Mouse (Mus musculus) layer of hippocampus, adult 9-10 months (tissue): ENCODE results near the gene Tbcd.

Experiments used
- DNase-seq: peaks from one replicate; pipeline ENCODE4 v3.0.0; 2022; ENCODE audit warnings: low spot score

Tbcd gene

GRCm38 (mm10) chr11:121536528-121536927 lies 84.8 kb downstream of the Tbcd start:
- no peak for DNase-seq

DNA sequence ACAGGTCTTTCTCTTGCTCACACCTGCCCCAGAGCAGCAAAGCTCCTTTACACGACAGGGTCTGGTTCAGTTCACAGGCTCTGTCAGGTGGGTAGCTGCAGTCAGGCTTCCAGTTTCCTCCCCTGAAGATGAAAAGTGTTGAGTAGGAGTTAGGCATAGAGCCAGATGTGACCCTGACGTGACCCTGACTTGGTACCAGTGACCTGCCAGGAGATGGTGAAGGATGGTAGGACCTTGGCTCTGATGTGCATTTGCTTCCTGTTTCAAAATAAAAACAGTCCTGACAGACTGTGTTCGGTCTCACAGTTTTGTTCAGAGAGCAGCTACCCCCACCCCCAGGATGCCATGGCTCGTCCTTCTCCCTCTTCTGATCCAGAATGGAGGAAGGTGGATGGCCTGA lies 90.7 kb downstream of the Tbcd start:
- no peak for DNase-seq

DNA sequence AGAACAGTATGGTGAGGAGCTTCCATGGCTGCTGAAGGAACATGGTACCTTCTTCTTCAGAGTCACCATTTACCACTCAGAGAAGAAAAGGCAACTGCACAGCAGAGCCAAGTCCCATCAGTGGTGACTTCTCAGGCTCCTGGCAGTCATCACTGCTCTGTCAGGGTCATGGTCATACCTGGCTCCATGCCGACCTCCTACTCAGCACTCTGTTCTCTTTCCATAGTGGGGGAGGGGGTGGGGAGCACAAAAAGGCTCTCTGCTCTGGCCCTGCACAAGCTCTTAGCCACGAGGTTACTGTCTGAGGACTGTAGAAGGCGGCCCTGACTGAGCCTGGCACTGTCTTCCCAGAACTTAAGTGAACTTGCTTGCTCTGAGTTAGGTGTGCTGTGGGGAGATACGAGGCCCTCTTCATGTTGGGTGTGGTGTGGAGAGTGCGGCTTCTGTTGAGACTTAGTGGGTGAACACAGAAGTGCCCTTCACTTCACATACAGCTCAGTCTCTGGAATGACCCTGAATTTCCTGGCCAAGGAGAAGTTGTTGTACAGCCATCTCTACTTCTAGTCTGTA lies 91.6 kb downstream of the Tbcd start:
- DNase-seq: no peak

DNA sequence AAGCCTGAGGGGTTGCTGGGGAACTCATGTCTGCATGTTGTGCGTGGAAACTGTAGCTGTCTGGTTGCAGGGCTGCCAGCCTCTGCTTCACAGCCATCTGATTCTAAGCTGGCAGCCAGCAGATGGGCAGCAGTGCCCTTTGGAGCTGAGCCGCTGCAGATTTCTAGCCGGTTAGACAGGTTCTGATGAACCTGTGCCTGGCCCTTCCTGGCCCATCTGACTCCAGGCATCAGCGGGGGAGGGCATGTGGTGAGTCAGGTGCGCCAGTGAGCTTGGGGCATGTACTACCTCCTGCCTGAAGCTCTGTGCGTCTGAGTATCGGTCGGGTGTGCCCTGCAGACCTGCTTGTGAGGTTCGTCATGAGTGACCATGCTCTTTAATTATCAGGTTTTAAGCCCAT lies 92.2 kb downstream of the Tbcd start:
- no peak for DNase-seq

- DNase-seq: no peak
Observed at GRCm38 (mm10) chr11:121544755-121545397, 93.1 kb downstream of the Tbcd start.

DNA sequence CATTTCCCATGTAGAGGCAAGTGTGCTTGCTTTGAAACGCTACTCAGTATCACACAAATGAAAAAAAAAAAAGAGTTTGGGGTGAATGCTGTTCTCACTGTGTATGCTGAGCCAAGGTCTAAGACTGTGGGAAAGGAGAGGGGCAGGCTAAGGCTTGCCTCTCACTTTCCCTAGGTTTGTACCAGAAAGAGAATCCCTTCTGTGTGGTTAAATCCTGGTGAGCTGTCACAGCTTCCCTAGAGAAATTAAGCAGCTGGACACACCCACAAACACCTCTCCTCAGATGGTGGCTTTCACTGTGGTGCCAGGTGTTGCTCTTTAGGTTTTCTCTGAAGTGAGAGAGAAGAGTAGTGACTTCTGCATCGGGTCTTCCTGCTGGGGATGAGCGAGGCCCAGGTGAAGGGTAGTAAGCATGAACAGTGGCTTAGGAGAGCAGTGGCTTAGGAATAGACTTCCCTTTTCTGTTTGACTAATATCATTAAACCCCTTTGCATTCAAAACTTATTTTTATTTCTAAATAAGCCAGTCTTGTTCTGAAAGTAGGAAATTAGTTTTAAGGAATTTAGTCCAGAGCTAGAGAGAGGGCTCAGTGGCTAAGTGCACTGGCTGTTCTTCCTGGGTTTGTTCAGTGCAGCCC lies 93.8 kb downstream of the Tbcd start:
- DNase-seq: no peak

GRCm38 (mm10) chr11:121547234-121547633 lies 95.5 kb downstream of the Tbcd start:
- no peak for DNase-seq

GRCm38 (mm10) chr11:121547925-121548324 lies 96.2 kb downstream of the Tbcd start:
- no peak for DNase-seq

- DNase-seq: no peak
Observed at GRCm38 (mm10) chr11:121548996-121549842, 97.5 kb downstream of the Tbcd start.

DNA sequence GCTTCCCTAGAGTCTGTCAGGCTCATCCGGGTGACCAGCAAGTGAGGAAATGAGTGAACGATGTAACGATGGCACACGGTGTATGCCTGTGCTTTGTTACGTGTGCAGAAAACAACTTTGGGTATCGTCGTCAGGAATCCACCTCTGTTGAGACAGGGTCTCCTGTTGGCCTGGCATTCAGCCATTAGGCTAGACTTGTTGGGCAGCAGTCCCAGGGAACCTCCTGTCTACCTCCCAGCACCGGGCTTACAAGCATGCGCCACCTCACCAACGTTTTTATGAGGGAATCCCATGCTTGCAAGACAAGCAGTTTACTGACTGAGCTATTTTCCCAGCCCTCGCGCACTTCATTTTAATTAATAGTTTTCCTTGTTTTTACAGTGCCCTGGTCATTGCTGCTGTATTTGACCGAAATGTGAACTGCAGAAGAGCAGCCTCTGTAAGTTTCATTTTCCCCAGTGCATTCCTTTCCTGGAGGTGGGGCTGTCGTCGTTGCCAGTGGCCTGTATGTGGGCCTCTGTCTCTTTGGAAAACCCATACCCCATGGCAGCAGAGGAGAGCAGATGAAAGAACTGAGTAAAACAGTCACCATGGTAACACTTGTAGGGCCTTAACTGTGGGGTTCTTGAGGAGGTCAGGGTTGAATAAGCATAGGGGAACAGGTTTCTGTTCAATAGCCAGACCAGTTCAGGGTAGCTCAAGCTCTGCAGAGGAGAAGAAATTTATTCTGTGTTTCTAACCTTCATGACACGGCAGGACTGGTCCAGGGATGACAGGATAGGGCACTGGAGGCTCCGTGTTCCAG lies 98.3 kb downstream of the Tbcd start:
- no peak for DNase-seq

- no peak for DNase-seq
Observed at GRCm38 (mm10) chr11:121551206-121551799, 99.6 kb downstream of the Tbcd start.

- DNase-seq: no peak
Observed at GRCm38 (mm10) chr11:121552167-121552566, 100.4 kb downstream of the Tbcd start.

DNA sequence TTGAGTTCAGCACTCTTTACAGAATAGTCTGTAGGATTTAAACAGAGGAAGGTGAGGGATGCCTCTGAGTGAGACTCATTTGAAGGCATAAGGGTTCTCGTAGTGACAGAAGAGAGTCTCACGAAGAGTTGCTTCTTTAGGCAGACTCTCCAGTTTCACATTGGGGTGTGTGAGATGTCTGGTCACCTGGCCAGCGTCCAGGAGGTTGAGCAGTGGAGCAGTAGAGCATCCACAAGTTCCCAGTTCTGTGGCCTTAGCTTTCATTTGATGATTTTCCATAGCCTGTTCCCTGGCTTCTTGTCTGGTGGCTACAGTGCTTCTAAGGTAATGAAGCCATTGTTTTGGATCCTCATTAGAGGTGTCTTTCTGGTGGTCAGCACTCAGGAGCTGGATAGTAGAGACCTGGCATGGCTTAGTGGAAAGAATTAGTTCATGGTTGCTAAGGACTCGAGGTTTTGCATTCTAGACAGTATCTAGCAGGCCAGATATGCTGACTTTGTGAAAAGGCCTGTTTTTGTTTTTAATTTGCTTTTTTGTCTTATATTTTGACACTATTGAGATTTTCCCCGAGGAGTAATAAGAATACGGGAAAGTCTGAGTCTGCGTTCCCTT lies 101.2 kb downstream of the Tbcd start:
- no peak for DNase-seq

DNA sequence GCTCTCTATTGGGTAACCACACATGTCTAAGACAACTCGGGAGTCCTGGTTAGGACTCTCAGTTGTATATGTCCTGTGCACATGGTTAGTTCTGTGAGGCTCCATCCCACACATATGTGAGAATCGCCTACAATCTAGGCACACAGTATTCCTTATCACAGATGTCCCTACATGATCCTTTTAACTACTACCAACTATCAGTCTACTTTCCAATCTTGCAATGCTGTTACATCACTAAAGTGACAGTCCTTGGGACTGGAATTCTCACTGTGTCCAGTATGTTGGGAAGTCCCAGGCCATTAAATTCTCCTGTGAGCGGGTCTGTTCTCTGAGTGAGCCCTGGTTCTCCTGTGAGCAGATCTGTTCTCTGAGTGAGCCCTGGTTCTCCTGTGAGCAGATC lies 101.7 kb downstream of the Tbcd start:
- no peak for DNase-seq

DNA sequence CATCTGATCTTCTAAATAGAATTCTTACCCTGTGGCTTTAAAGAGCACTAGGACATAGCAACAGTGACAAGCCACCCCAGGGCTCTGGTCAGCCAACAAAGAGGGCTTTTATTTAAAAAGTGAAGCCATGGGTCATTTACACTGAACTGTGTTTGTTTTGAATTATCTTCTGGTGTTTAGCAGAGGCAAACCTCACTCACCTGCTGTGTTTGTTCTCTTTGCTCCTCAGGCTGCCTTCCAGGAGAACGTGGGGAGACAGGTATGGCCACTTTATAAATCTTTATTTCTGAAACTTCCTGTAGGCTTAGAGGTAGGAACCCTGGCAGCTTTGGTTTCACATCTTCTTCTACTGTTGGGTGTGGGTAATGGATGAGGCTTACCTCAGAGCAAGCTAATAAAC lies 105.0 kb downstream of the Tbcd start:
- DNase-seq: no peak

GRCm38 (mm10) chr11:121557946-121558345 lies 106.2 kb downstream of the Tbcd start:
- DNase-seq: no peak

DNA sequence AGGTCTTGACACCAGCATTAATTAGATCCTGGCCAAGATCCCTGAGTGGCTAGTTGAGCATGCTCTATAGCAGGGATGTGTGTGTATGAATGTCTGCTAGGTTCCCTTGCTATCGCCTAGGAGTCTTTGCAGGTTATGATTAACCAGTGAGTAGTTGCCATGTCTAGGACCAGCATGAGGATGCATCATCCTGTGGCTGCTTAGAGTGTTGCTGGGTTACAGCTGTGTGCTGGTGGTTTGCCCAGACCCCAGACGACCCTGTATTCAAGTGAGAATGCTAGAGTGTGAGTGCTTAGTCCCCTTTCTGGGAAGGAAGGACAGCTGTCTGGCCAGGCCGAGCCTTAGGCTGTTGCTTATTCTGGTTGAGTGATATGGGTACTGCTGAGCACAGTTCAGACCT lies 106.8 kb downstream of the Tbcd start:
- no peak for DNase-seq

DNA sequence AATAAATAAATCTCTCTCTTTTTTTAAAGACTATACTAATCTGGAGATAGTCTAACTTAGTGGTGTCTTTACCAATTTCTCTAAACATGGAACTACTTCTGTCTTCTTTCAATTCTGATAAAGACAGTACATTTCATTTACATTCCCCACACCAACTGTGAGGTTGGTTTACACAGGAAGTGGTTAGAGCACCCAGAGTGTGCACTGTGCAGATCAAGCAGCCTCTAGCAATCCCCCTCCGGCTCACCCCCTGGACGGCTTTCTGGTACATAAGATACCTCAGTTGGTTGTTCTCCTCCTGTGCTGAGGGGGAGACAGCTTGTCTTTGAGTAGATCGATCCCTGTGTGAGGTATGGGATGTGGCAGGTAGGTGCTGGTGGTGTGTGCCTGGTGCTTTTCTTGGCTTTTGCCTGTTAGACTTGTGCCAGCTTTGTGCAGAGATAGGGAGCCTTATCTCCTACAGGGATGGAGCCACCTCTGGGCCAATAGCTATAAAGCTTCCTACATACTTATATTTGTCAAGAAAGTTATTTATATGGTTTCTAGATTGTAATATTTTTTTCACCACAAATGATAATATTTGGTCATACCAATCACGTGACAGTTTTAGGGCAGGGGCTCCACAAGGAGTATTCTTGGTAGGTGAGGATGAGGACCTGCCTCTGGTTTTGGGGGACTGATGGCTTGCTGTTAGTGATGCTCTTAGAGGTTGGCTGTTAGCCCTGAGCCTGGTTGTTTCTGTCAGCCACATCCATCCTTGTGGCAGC lies 108.0 kb downstream of the Tbcd start:
- no peak for DNase-seq

DNA sequence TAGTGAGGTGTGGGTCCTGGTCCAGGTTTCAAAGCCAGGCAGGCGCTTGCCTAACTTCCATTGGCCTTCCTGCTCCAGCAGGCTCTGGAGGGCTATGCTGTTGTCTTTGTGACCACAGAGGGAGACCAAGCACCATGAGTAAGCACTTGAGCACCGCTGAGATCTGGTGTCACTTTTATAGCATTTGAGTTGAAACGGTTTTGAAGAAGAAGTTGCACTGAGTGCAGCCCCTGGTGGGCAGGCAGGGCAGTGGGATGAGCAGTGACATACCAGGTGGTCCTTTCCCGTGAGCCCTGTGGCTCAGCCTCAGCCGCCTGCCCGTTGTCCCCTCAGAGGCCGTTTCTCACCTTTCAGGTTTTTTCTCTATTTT lies 108.5 kb downstream of the Tbcd start:
- no peak for DNase-seq

DNA sequence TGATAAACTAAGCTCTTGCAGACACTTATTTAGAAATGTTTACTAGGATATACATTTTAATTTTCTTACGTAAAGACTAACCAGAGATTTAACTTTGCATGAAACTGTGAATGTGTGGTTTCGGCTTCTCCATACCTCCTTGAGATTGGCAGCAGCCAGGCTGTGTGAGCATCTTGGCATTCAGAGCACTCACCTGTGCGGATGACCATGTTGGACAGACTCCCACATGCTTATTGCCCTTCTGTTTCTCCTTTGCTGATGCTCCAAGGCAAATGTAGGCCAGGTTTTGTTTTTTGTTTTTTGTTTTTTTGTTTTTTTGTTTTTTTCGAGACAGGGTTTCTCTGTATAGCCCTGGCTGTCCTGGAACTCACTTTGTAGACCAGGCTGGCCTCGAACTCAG lies 111.6 kb downstream of the Tbcd start:
- no peak for DNase-seq
